Mouse (Mus musculus): ENCODE data around the gene Zfpl1. TPM values are rescaled to one million over a fixed set of nuclear protein-coding genes. Genes with fewer than 3 reads are reported as not detected.

Zfpl1 gene
- polyA plus RNA-seq, 1 experiment from 2014 or later = 75.0 TPM

Small RNAs within 50 kb of the gene (microRNA-seq; reads per million reads assigned to microRNA genes)
- 1.6 reads per million for gene Mir6988

Other genes starting within 250 kb of the Zfpl1 start
- 28.7 and 29.9 TPM in 2 replicates for gene Frmd8, start 209.7 kb downstream of the Zfpl1 start, polyA plus RNA-seq (2016; fragmentation: Nextera tagmentation; extraction: Ambion mirVana)
- 2.0 and 2.2 TPM in 2 replicates for gene Slc25a45, start 207.1 kb downstream of the Zfpl1 start, polyA plus RNA-seq (2016; fragmentation: Nextera tagmentation; extraction: Ambion mirVana)
- gene Tigd3, start 190.8 kb downstream of the Zfpl1 start, polyA plus RNA-seq (2016; fragmentation: Nextera tagmentation; extraction: Ambion mirVana) = 11.0 and 11.3 TPM in 2 replicates
- 161 and 177 TPM in 2 replicates for gene Dpf2, start 171.9 kb downstream of the Zfpl1 start, polyA plus RNA-seq (2016; fragmentation: Nextera tagmentation; extraction: Ambion mirVana)
- 5.1 and 6.1 TPM in 2 replicates for gene Cdc42ep2, start 160.1 kb downstream of the Zfpl1 start, polyA plus RNA-seq (2016; fragmentation: Nextera tagmentation; extraction: Ambion mirVana)
- gene Pola2, start 120.8 kb downstream of the Zfpl1 start, polyA plus RNA-seq (2016; fragmentation: Nextera tagmentation; extraction: Ambion mirVana) = 47.4 and 49.2 TPM in 2 replicates
- not detected in 2 replicates for gene Slc22a20, start 98.8 kb downstream of the Zfpl1 start, polyA plus RNA-seq (2016; fragmentation: Nextera tagmentation; extraction: Ambion mirVana)
- gene Capn1, start 69.1 kb downstream of the Zfpl1 start, polyA plus RNA-seq (2016; fragmentation: Nextera tagmentation; extraction: Ambion mirVana) = 5.5 and 7.7 TPM in 2 replicates
- gene Syvn1, start 38.4 kb downstream of the Zfpl1 start, polyA plus RNA-seq (2016; fragmentation: Nextera tagmentation; extraction: Ambion mirVana) = 31.7 and 32.8 TPM in 2 replicates
- 65.1 and 67.5 TPM in 2 replicates for gene Mrpl49, start 27.2 kb downstream of the Zfpl1 start, polyA plus RNA-seq (2016; fragmentation: Nextera tagmentation; extraction: Ambion mirVana)
- gene Fau, start 27.1 kb downstream of the Zfpl1 start, polyA plus RNA-seq (2016; fragmentation: Nextera tagmentation; extraction: Ambion mirVana) = 561 and 621 TPM in 2 replicates
- gene Znhit2, start 23.8 kb downstream of the Zfpl1 start, polyA plus RNA-seq (2016; fragmentation: Nextera tagmentation; extraction: Ambion mirVana) = 33.6 and 34.4 TPM in 2 replicates
- 38.0 and 40.3 TPM in 2 replicates for gene Tm7sf2, start 16.6 kb downstream of the Zfpl1 start, polyA plus RNA-seq (2016; fragmentation: Nextera tagmentation; extraction: Ambion mirVana)
- gene Vps51, start 7.7 kb downstream of the Zfpl1 start, polyA plus RNA-seq (2016; fragmentation: Nextera tagmentation; extraction: Ambion mirVana) = 78.8 and 79.7 TPM in 2 replicates
- gene Tmem262, start 4.9 kb downstream of the Zfpl1 start, polyA plus RNA-seq (2016; fragmentation: Nextera tagmentation; extraction: Ambion mirVana) = not detected in 2 replicates
- gene Gm28374, start 2.7 kb downstream of the Zfpl1 start, polyA plus RNA-seq (2016; fragmentation: Nextera tagmentation; extraction: Ambion mirVana) = 2.5 and 2.7 TPM in 2 replicates
- 24.5 and 25.4 TPM in 2 replicates for gene Cdca5, start within 50 bp of the Zfpl1 start, polyA plus RNA-seq (2016; fragmentation: Nextera tagmentation; extraction: Ambion mirVana)
- 0.35 and 0.38 TPM in 2 replicates for gene AC131692.1, start 9.5 kb upstream of the Zfpl1 start, polyA plus RNA-seq (2016; fragmentation: Nextera tagmentation; extraction: Ambion mirVana)
- gene Naaladl1, start 20.8 kb upstream of the Zfpl1 start, polyA plus RNA-seq (2016; fragmentation: Nextera tagmentation; extraction: Ambion mirVana) = 0.54 and 0.70 TPM in 2 replicates
- gene Sac3d1, start 33.7 kb upstream of the Zfpl1 start, polyA plus RNA-seq (2016; fragmentation: Nextera tagmentation; extraction: Ambion mirVana) = 47.9 and 48.3 TPM in 2 replicates
- 33.2 and 33.4 TPM in 2 replicates for gene Snx15, start 43.3 kb upstream of the Zfpl1 start, polyA plus RNA-seq (2016; fragmentation: Nextera tagmentation; extraction: Ambion mirVana)
- 0.22 TPM in 1 of 2 replicates, not detected in the other for gene Batf2, start 56.0 kb upstream of the Zfpl1 start, polyA plus RNA-seq (2016; fragmentation: Nextera tagmentation; extraction: Ambion mirVana)
- 91.6 and 94.6 TPM in 2 replicates for gene Arl2, start 56.6 kb upstream of the Zfpl1 start, polyA plus RNA-seq (2016; fragmentation: Nextera tagmentation; extraction: Ambion mirVana)
- not detected in 2 replicates for gene Majin, start 99.4 kb upstream of the Zfpl1 start, polyA plus RNA-seq (2016; fragmentation: Nextera tagmentation; extraction: Ambion mirVana)
- 1.4 and 1.5 TPM in 2 replicates for gene Gpha2, start 141.4 kb upstream of the Zfpl1 start, polyA plus RNA-seq (2016; fragmentation: Nextera tagmentation; extraction: Ambion mirVana)
- 66.3 and 72.2 TPM in 2 replicates for gene Ppp2r5b, start 150.9 kb upstream of the Zfpl1 start, polyA plus RNA-seq (2016; fragmentation: Nextera tagmentation; extraction: Ambion mirVana)
- gene Atg2a, start 156.7 kb upstream of the Zfpl1 start, polyA plus RNA-seq (2016; fragmentation: Nextera tagmentation; extraction: Ambion mirVana) = 14.7 and 15.4 TPM in 2 replicates
- 90.8 and 92.7 TPM in 2 replicates for gene Ehd1, start 191.8 kb upstream of the Zfpl1 start, polyA plus RNA-seq (2016; fragmentation: Nextera tagmentation; extraction: Ambion mirVana)
- 0.48 and 0.61 TPM in 2 replicates for gene Cdc42bpg, start 221.5 kb upstream of the Zfpl1 start, polyA plus RNA-seq (2016; fragmentation: Nextera tagmentation; extraction: Ambion mirVana)

Measured in hindbrain, embryonic 12.5 days (tissue).